In the genomic region with DNA sequence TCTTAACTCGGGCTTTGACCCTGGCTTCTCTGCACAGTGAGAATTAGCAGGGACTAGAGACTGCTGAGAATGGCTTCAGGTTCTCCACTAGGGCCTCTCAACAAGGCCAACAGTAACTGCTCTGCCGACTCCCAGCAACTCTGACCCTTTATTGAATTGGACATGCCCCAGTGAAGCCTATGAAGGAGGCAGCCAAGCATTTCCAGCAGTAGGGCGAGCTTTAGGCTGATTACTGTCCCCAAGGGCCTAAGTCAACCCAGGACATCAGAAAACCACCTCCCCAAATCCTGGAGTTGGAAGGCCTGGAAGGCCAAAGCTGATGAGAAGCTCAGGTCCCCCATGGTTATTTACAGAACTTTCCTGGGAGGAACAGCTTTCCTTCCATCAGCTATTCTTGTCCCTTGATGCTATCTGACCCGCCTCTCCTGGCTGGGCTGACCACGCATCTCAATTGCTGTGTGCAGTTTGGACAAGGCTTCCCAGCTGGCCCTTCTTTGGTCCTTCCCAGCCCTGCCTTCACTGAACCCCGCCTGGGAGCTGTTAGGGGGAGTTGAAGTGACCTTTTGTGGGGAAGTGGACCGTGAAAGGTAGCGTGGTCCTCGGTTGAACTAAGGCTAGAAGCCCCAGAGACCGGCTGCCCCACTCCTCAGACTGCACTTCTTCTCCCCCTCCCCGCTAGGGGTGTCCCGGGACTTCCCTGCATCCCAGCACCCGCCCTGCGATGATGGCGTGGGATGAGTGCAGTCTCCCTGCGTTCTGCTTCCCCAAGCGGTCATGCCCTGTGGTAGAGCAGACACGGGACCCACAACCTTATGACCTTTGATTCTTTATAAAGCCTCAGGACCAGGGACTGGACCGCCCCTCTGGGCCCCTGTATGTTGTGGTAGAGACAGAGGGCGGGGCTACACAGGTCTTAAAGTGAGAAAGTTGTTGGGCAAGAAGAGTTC, we compare ENCODE assay signal across 8 mouse cellular contexts. TPM values are rescaled to one million over a fixed set of nuclear protein-coding genes. Genes with fewer than 3 reads are reported as not detected.
A peak's percentile ranks its signal among the peaks of the same experiment; 100 is the strongest.
DNase-seq lines count a peak whose midpoint lies in the region; ATAC-seq and TF ChIP-seq lines count a peak whose summit lies in the region.

No protein-coding gene starts in this region.

- H3K4me1 ChIP-seq in midbrain, embryonic 13.5 days (replicated peaks): peaks cover 31% of the 10 kb centered on the region
- peaks cover 5% of the 10 kb centered on the region; the same call in 1 of the 2 replicates for H3K4me1 ChIP-seq in midbrain, embryonic 15.5 days
- peaks cover 21% of the 10 kb centered on the region for H3K4me1 ChIP-seq in embryonic facial prominence, embryonic 14.5 days (ENCODE audit: control insufficient read depth, insufficient read depth, low read length)
- 0 out of 2 replicates have a peak, but pooled peaks cover 3% of the 10 kb centered on the region for H3K4me1 ChIP-seq in lung, adult 2 months (ENCODE audit: control insufficient read depth, insufficient read depth, low read length)

- no peak overlapping the region for H3K4me3 ChIP-seq in midbrain, embryonic 13.5 days (replicated peaks)
- no peak overlapping the region for H3K4me3 ChIP-seq in midbrain, embryonic 15.5 days
- no peak overlapping the region for H3K4me3 ChIP-seq in embryonic facial prominence, embryonic 14.5 days (ENCODE audit: low read depth, low read length)
- no peak overlapping the region for H3K4me3 ChIP-seq in lung, adult 2 months (replicated peaks; ENCODE audit: extremely low read depth, low read depth, low read length)

- no peaks in the 10 kb centered on the region for H3K9me3 ChIP-seq in midbrain, embryonic 13.5 days
- no peaks in the 10 kb centered on the region for H3K9me3 ChIP-seq in midbrain, embryonic 15.5 days
- H3K9me3 ChIP-seq in embryonic facial prominence, embryonic 14.5 days (ENCODE audit: control insufficient read depth, low read length): no peaks in the 10 kb centered on the region

- TF ChIP-seq CTCF in lung, adult 2 months (IDR thresholded peaks at IDR 0.05; ENCODE audit: insufficient read depth, low read length): no peak

- no peak for TF ChIP-seq POLR2A in lung, adult 2 months (IDR thresholded peaks at IDR 0.05; ENCODE audit: borderline replicate concordance, extremely low read depth, low read depth, low read length)

- 14% methylated on average over 20 of the region's 20 CpGs for WGBS in midbrain, embryonic 13.5 days
- 19% methylated on average over 20 of the region's 20 CpGs for WGBS in midbrain, embryonic 15.5 days
- WGBS in embryonic facial prominence, embryonic 14.5 days: 28% methylated on average over 20 of the region's 20 CpGs
- 55% methylated on average over 20 of the region's 20 CpGs for WGBS in lung, adult 2 months

- no peak overlapping the region for H3K9ac ChIP-seq in midbrain, embryonic 13.5 days (replicated peaks)
- no peak overlapping the region for H3K9ac ChIP-seq in midbrain, embryonic 15.5 days
- no peak overlapping the region for H3K9ac ChIP-seq in embryonic facial prominence, embryonic 14.5 days (ENCODE audit: low read depth, low read length)

- H3K4me2 ChIP-seq in midbrain, embryonic 13.5 days (replicated peaks): no peak overlapping the region
- no peak overlapping the region for H3K4me2 ChIP-seq in midbrain, embryonic 15.5 days
- H3K4me2 ChIP-seq in embryonic facial prominence, embryonic 14.5 days (ENCODE audit: low read depth, low read length): no peak overlapping the region

- H3K27me3 ChIP-seq in midbrain, embryonic 13.5 days: no peaks in the 10 kb centered on the region
- H3K27me3 ChIP-seq in midbrain, embryonic 15.5 days (replicated peaks): no peaks in the 10 kb centered on the region
- H3K27me3 ChIP-seq in embryonic facial prominence, embryonic 14.5 days (replicated peaks; ENCODE audit: control insufficient read depth, insufficient read depth, low read length): no peaks in the 10 kb centered on the region

- DNase-seq in embryonic facial prominence, embryonic 14.5 days (ENCODE audit: low spot score): no peak
- DNase-seq in heart, postnatal 4 days: peak; percentile 55
- DNase-seq in lung, adult 2 months: peak; percentile 28
- DNase-seq in layer of hippocampus, postnatal 36 days: no peak
- no peak for DNase-seq in spleen, postnatal 14 days (ENCODE audit: low spot score in 2 of 2)
- no peak for DNase-seq in left cerebral cortex, postnatal 36 days (ENCODE audit: low spot score in 2 of 2)

- intact Hi-C loops in left cerebral cortex, postnatal 36 days (cut with DNase I): loop anchor here (5.0 kb wide), 1 partner anchor 33 kb away; no protein-coding TSS in a partner anchor

- H3K36me3 ChIP-seq in midbrain, embryonic 13.5 days: no peaks in the 10 kb centered on the region
- H3K36me3 ChIP-seq in midbrain, embryonic 15.5 days (replicated peaks): no peaks in the 10 kb centered on the region
- no peaks in the 10 kb centered on the region for H3K36me3 ChIP-seq in embryonic facial prominence, embryonic 14.5 days (ENCODE audit: control insufficient read depth, insufficient read depth, low read length)

- ATAC-seq in midbrain, embryonic 13.5 days: 0 out of 2 replicates have a peak, but pooled peaks have one; percentile 20
- no peak for ATAC-seq in midbrain, embryonic 15.5 days (replicated peaks)
- peak; percentile 56; the same call in 1 of the 2 replicates for ATAC-seq in embryonic facial prominence, embryonic 14.5 days (ENCODE audit: low read depth)

- no peak overlapping the region for H3K27ac ChIP-seq in midbrain, embryonic 13.5 days
- H3K27ac ChIP-seq in midbrain, embryonic 15.5 days: no peak overlapping the region
- no peak overlapping the region; the same call in 1 of the 2 replicates for H3K27ac ChIP-seq in embryonic facial prominence, embryonic 14.5 days (replicated peaks; ENCODE audit: low read depth, low read length)

RNA-seq across cellular contexts. Expression of gene Cdc42ep4, which starts 27.3 kb away (rescaled TPM):
- 80.0 and 82.7 TPM in 2 replicates for polyA plus RNA-seq in midbrain, embryonic 13.5 days (2015; fragmentation: Nextera tagmentation; extraction: Ambion mirVana)
- 72.0 and 72.4 TPM in 2 replicates for polyA plus RNA-seq in midbrain, embryonic 15.5 days (2015; fragmentation: Nextera tagmentation; extraction: Ambion mirVana)
- 39.3 and 51.0 TPM in 2 replicates for polyA plus RNA-seq in embryonic facial prominence, embryonic 14.5 days (2014; fragmentation: Nextera tagmentation; extraction: Ambion mirVana)
- 10 to 100 TPM; 18.7 to 20.7 TPM for total RNA-seq in heart, postnatal 4 days (2021)
- polyA plus RNA-seq in lung, adult 2 months (2012; rRNA removed): 80.4 and 115 TPM in 2 replicates
- 10 to 100 TPM; 34.5 to 38.0 TPM for total RNA-seq in layer of hippocampus, postnatal 36 days (2021)
- total RNA-seq in left cerebral cortex, postnatal 36 days (2021): 10 to 100 TPM; 21.9 to 29.8 TPM

Comparison
In these comparisons a context has a peak if more than half of its experiments do, and no peak if none do; other contexts are left out.
1. DNase-seq: peak in heart, postnatal 4 days (single experiment) and lung, adult 2 months (single experiment); none in embryonic facial prominence, embryonic 14.5 days (single experiment), layer of hippocampus, postnatal 36 days (0 of 2), spleen, postnatal 14 days (0 of 2) and left cerebral cortex, postnatal 36 days (0 of 2).